Mouse (Mus musculus) thymus, postnatal 0 days (tissue): ENCODE results near the gene Ube2g2. TPM values are rescaled to one million over a fixed set of nuclear protein-coding genes. Genes with fewer than 3 reads are reported as not detected.

ENCODE experiments used
- DNase-seq: peaks from one replicate; pipeline ENCODE4 v3.0.0-alpha.2; 2015; ENCODE audit warnings: low spot score
- polyA plus RNA-seq: library from polyadenylated mRNA; unstranded; fragments of >200 nt; fragmentation: Nextera tagmentation; extraction: Ambion mirVana; gene quantifications from 2 replicates; pipeline ENCODE4 v1.2.1, GENCODE M21; 2015

Gene Ube2g2
- polyA plus RNA-seq, 1 experiment from 2014 or later: 67.9 TPM

GRCm38 (mm10) chr10:77605908-77606826 is 15.9 kb upstream of the Ube2g2 start, which contains the start of the genes Sumo3 and Gm49325:
TSS of gene Sumo3 (plus strand) at chr10:77606097.
TSS of gene Gm49325 (plus strand) at chr10:77606197.
- DNase-seq: peak; percentile 96

- peak; percentile 58 for DNase-seq
These were observed 15.2 kb upstream of the Ube2g2 start for GRCm38 (mm10) chr10:77606855-77607254.

- no peak for DNase-seq
These were observed 14.6 kb upstream of the Ube2g2 start for GRCm38 (mm10) chr10:77607441-77607840.

- no peak for DNase-seq
These were observed 13.5 kb upstream of the Ube2g2 start for GRCm38 (mm10) chr10:77608589-77608988.

GRCm38 (mm10) chr10:77610221-77610961 is 11.7 kb upstream of the Ube2g2 start:
- no peak for DNase-seq

GRCm38 (mm10) chr10:77613409-77613808 is 8.7 kb upstream of the Ube2g2 start:
- no peak for DNase-seq

- no peak for DNase-seq
These were observed 6.4 kb upstream of the Ube2g2 start for GRCm38 (mm10) chr10:77615647-77616046.

GRCm38 (mm10) chr10:77616166-77616565 is 5.9 kb upstream of the Ube2g2 start:
- no peak for DNase-seq

GRCm38 (mm10) chr10:77616926-77617325 is 5.1 kb upstream of the Ube2g2 start:
- DNase-seq: no peak

GRCm38 (mm10) chr10:77621546-77621945 is 529 bp upstream of the Ube2g2 start:
- no peak for DNase-seq

GRCm38 (mm10) chr10:77623069-77623492 is 1.0 kb downstream of the Ube2g2 start:
- DNase-seq: no peak

- DNase-seq: no peak
These were observed 1.7 kb downstream of the Ube2g2 start for GRCm38 (mm10) chr10:77623639-77624400.

- DNase-seq: no peak
These were observed 2.5 kb downstream of the Ube2g2 start for GRCm38 (mm10) chr10:77624570-77624995.

- no peak for DNase-seq
These were observed 4.0 kb downstream of the Ube2g2 start for GRCm38 (mm10) chr10:77626036-77626435.

GRCm38 (mm10) chr10:77626591-77626990 is 4.5 kb downstream of the Ube2g2 start:
- no peak for DNase-seq

GRCm38 (mm10) chr10:77627497-77627896 is 5.4 kb downstream of the Ube2g2 start:
- peak; percentile 84 for DNase-seq

GRCm38 (mm10) chr10:77629163-77629562 is 7.1 kb downstream of the Ube2g2 start:
- DNase-seq: no peak

- DNase-seq: peak; percentile 27
These were observed 7.9 kb downstream of the Ube2g2 start for GRCm38 (mm10) chr10:77629970-77630369.

- no peak for DNase-seq
These were observed 11.9 kb downstream of the Ube2g2 start for GRCm38 (mm10) chr10:77634016-77634415.

- no peak for DNase-seq
These were observed 12.6 kb downstream of the Ube2g2 start for GRCm38 (mm10) chr10:77634452-77635231.
